Mouse (Mus musculus) mature B cell (primary cell): ENCODE results near the gene Senp5.

Experiments
- in situ Hi-C: fragments of 300-500 bp; cut with MboI; formaldehyde crosslinking; loops from 2 replicates; pipeline ENCODE4 v1.14.3; 2019

The Senp5 gene

DNA sequence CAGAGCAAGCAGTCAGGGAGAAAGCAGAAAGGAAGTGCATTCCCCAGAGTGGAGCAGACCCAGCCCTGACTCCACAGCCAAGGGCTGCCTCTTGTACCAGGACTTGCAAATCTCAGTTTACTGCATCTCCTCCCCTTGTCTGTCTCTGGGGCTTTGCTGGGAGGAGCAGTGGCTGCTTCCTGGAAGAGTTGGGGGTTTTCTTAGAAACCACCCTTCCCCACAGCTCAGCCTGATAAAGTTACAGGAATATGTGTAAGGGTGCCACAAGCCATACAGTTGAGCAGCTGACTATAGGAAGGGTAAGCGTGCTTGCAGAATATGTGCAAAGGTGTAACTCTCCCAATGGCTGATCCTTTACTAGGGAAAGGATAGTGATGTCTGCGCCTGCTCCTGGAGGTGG lies 62.5 kb downstream of the Senp5 start:
- in situ Hi-C loops: no loop called here

DNA sequence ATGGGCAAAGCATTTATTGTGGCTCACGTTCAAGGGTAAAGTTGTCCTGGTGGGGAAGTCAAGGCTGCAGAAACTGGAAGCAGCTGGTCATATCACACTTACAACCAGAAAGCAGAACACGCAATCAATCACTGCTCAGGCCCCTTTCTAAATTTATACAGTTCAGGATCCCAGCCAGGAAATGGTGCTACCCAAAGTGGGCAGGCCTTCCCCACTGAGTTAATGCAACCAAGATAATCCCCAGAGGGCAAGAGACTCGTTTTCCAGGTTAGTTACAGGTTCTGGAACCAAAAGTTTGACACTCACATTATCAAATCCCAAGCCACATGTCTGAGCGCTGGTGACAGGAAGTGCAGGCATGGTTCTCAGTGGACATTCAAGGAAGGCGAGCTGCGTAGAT lies 64.2 kb downstream of the Senp5 start:
- in situ Hi-C loops: no loop called here

DNA sequence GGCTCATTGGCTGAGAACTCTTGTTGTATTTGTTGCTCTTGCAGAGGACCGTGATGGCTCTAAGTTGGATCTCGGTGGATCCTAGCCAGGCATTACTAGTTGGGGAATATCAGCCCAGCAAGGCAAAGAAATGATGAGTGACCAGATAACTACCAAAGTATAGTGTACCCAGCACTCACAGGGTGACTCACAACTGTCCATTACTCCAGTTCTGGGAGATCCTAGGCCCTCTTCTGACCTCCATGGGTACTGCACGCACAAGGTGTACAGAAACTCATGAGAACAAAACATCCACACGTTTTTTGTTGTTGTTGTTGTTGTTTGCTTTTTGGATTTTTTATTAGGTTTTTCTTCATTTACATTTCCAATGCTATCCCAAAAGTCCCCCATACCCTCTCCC lies 66.5 kb downstream of the Senp5 start:
- in situ Hi-C loops: no loop called here

DNA sequence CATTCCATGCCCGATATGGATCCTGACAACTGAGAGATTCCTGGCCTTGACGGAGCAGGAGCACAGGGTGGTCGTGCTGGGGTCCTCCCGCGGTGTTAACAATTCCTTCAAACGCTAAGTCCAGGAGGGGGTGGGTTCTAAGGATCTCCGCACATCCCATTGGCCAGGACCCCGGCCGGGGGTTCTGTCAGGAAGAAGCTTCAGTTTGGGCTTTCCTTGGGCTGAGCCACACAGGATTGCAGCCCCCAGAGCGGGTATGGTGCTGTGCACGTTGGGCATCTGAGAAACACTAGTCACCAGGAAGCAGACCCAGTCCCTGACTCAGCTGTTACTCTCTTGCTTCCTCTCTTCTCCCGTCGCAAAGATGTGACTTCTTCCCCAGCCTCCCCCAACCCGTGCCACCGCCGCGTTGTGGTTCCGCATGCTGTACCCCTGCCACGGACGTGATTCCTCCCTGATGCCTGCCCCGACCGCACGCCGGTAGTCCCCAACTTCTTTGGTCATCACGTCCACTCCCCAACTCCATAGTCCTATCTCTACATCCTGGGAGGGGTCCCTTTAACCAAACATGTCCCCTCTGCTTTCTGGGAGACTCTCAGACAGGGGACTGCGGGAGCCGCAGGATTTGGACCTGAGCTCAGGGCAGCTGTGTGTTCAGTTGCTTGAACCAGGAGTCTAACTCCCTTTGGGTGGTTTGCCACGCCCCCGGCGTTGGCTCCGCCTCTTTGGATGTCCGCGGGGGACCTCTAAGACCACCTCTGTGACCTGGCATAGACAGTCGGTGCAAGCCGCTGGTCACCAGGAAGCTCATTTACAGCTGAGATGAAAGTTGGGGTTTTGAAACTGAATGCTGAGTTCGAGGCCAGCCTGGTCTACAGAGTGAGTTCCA lies 67.8 kb downstream of the Senp5 start:
- in situ Hi-C loops: no loop called here

DNA sequence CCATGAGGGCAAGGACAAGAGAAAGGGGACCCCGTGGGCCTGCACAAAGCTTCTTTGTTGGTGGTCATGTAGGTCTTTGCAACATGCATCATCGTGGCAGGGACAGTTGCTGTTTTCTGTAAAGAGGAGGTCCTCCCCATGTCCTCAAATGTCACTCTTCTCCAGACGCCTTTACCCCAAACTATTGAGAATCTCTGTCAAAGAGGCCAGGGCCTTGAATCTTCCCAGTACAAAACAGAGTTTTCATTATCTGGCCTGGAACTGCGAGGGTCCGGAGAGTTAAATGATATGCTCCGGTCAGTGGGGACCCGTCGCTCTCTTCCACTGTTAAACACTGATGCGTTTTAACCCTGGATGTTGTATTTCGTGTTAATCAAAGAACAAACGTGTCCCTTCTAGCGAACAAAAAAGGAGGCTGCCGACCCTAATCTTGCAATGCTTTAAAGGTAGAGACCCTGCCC lies 68.5 kb downstream of the Senp5 start:
- in situ Hi-C loops: no loop called here

DNA sequence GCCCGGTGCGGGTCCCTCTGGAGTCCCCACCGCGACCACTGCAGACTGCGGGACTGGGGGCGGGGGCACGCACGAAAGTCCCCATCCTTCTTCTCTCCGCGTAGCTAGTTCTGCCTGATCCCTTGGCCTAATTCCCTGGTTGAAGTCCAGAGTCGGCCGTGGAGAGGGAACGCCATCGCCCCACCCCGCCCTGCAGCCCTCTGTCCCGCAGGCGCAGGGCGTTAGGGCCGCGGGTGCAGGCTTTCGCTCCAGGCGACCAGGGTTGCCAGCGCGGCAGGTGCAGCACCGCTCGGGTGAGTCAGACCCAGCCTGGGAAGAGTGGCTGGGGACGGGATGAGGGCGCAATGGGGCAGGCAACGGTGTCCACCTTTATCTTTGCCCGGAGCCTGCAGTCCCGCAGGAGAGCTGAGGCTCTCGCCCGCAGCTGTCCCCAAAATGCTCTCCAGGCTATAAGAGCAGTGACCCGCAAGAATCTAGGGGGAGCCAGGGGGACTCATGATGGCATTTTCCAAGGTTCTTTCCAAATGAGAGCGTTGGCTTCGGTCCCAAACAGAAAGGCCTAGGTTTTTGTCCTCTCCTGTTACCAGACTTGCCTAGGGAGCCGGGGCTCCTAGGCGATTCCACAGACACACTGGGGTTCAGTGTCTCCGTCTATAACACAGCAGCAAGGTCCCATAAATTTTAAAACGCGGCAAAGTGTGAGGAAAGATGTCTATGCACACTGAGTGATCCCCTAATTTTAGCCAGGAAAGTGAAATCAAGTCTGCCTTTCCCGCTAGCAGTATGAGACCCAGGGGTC lies 69.1 kb downstream of the Senp5 start, which contains the start of gene Pigz:
Gene Pigz, plus strand, starts transcription at position 101 of the 799 bp plus-strand sequence.
- in situ Hi-C loops: no loop called here

DNA sequence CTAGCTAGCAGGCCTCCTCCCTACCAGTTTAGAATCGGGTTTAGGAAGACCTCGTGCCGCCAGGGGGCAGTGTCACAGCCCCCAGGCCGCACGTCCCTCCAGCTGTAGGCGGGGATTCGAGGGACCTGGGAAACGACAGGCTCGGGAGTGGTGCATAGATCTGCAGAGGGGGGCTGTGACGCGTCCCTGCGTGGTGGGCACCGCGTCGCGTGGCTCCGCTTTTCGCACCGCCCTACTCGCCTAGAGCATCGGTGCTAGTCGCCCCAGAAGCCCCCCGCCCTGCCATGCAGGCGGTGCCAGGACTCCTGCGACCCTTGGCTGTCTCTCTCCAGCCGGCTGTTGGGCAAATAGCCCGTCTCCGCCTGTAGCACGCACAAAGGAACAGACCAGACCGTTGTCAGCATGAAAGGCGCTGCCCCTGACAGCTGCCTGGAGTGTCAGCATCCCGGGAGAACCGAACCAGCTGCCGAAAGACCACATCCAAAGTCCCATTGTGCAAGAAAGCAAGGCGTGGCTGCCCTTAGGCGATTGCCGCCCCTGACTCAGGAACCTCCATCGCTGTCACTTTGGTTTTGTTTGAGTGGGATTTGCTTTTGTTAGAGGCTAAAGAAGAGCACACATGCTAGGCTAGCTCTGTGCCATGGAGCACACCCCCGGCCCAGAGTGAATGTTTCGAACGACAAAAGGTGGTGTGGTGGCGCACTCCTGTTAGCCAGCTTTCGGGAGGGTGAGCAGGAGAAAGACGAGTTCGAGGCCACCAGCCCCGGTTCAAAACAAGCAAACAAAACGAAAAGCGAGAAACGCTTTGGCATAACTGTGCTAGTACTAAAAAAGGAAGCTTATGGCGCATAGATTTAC lies 70.0 kb downstream of the Senp5 start:
- in situ Hi-C loops: no loop called here

DNA sequence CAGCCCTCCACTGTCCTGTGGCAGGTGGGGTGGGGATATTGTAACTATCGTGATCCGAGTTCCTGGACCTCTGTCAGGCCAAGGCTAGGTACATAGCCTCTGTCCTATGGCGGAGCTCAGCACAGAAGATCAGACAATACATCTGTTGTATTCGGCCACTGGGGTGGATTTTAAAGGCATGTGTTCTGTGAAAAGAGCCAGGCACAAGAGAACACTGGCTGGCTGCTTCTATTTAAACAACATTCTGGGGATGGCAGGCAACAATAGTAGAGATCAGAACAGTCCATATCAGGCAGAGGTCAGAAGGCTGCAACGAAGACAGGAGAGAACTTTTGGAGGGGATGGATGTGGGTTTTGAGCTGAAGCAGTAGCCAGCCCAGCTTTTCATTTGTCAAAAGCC lies 70.8 kb downstream of the Senp5 start:
- in situ Hi-C loops: no loop called here

DNA sequence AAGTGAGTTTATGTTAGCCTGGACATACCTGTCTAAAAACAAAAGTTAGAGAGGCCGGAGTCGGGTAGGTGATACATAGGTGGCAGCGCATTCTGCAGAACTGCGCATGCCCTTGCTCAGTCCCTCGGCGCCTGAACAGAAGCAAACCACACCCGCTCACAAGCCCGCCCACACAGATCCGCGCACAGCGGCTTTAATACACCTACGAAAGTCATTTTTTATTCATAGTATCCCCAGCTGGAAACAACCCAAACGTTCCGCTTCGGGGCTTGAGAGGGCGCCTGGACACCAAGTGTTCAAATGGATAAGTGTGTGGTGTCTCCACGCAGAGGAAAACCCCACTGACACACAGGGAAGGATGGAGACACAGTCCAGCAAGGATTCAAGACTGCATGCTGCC lies 71.8 kb downstream of the Senp5 start:
- in situ Hi-C loops: no loop called here

DNA sequence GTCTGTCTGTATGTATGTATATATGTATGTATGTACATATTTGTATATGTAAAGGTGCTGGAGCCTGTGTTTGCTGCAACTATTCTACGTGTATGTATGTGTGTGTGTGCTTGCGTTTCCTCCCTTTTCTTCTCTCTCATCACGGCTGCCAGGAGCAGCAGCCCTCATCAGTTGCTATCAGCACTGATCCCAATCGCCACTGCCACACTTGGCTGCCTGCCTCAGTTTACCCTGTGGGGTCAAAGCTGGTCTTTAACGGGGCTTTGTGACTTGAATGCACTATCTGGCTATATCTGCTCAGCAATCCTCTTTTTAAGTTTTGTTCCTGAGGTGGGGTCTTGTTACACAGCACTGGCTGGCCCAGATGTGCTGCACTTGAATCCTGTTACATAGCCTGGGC lies 75.7 kb downstream of the Senp5 start:
- in situ Hi-C loops: no loop called here

DNA sequence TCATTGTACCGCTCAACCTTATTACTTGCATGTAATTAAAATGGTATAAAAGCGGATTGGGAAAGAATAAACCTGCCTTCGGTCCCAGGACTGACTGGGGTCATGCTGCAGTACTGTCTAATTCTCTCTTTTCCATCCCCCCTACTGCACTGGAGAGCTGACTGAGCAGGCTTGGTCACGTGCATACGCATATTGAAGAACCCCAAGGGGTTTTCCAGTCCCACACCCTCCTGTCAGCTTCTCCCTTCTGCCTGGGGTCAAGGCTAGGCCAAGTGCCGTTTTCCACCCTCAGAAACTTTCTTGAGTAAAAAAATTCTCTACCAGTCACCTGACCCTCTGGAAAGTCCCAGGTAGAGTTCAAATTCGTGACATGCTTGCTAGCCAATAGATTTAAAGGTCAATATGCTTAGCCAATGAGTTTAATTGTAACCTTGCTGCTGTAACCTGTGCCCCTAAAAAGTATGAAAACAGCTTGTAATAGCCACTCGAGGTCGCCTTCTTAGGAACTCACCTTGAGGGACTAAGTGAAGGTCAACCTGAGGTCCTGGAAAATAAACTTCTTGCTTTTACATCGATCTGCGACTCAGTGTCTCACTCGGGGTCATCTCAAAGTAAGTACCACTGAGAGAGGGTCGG lies 76.4 kb downstream of the Senp5 start:
- in situ Hi-C loops: no loop called here

DNA sequence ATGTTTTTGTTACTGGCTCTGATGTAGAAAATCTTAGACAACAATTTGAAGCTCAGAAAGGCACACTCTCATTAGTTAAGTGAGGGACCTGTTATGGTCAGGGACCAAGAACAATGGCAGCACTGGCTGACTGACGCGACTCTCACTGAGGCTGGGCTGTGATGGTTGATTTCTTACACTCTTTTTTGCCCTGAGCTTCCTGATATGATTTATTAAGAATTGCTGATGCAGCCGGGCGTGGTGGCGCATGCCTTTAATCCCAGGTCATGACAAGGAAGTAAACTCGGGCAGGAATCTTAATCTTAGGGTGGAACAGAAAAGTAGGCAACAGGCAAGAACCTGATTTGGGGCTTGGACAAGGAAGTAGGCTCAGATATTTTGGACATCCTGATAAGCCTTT lies 77.0 kb downstream of the Senp5 start:
- in situ Hi-C loops: no loop called here

DNA sequence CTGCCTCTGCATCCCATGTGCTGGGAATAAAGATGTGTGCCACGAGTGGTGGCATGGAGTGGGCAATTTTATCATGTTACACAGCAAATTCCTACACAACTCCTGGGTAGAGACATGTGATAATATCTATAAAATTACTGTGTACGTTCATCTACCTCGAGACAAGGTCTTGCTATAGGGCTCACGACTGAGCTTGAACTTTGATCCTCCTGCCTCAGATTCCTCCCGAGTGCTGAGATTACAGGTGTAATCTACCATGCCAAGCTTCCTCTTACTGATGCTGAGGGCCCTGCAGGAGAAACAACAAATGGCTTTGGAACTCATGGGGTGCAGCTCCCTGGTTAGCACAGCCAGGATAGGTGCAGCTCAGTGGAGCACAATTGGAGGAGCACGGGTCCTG lies 78.7 kb downstream of the Senp5 start:
- in situ Hi-C loops: no loop called here

DNA sequence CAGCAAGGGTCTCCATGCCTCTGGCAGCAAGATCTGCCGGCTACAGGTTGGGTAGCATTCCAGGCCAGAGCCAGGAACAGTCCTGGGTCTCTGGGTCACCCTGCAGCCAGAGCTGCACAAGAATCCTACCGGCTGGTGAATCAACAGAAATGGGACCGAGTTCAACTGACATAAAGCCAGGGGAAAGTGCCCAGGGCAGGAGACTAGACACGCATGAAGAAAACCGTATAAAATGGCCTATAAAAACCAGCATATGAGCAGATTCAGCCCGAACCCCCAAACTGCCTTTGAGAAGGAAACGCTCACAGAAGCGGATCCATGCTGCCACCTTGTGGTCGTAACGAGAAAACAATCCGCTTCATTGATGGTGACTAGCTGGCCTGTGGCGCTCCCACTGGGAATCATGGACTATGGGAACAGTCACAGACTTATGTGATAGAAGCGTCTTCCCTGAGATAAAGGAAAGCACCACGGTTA lies 84.8 kb downstream of the Senp5 start:
- in situ Hi-C loops: no loop called here

DNA sequence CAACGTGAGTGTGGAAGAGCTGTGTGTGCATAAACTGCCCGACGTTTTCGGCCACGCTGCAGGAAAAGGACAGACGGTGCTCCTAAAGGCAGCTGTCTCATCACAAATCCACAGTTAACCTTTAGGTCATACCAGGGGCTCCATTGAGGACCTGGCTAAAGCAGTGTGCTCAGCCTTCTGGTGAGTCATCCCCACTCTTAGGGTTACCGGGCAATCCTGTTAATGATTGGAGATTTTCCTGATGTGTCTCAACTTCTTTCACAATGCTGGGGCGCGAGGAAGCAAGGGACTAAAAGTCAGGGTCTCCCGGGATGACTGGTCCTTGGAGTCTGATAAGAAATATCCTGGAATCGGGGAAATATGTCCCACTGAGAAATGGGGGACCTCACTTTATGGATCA lies 85.3 kb downstream of the Senp5 start:
- in situ Hi-C loops: no loop called here

DNA sequence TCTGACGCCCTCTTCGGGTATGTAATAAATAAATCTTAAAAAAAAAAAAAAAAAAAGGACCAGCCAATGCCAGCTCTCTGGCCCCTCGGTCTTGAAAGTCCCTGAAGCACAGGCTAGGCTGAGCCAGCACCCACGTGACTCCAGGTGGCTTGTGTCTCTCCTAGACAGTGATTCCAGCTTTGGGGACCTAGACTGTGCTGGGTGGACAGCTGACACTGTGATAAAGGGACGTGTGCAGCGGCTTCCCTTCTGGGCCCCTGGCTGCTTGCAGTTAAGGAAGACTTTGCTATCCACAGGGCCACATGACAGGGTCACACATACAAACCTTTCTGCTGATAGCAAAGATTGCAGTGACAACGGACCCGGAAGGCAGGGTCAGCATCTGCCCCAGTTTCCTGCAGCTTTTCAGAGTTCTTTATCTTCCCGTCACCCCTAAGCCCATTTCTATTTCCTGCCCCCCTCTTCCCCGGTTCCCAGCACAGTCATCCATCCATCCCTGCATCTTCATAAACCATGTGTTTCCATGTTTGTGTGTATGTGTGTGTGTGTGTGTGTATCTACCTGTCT lies 92.7 kb downstream of the Senp5 start:
- in situ Hi-C loops: no loop called here
